Mouse (Mus musculus): Measurements from ENCODE around the gene Spon2. TPM values are rescaled to one million over a fixed set of nuclear protein-coding genes. Genes with fewer than 3 reads are reported as not detected.
A peak's percentile ranks its signal among the peaks of the same experiment; 100 is the strongest.

Spon2 gene
- polyA plus RNA-seq, 1 experiment: 3.8 TPM

DNA sequence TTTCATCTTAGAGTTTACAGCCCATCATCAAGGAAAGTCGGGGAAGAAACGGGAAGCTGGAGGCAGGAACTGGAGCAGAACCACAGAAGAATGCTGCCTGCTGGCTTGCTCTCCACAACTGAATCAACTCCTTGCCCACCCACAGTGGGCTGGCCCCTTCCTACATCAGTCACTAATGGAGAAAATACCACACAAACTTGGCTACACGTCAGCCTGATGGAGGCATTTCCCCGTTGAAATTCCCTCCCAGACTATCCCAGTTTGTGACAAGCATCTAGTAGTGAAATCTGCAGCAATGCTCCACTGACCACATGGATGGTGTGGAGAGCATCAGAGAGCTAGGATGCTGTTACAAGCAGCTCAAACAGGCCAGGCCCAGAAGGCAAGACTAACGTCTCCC is 14.5 kb upstream of the Spon2 start:
- TF ChIP-seq CTCF (IDR thresholded peaks at IDR 0.05; ENCODE audit: borderline replicate concordance, extremely low read depth, insufficient read depth, insufficient read length) (no peak), POLR2A (IDR thresholded peaks at IDR 0.05; ENCODE audit: borderline replicate concordance, extremely low read depth, insufficient read depth, insufficient read length, poor library complexity, severe bottlenecking) (no peak)
- DNase-seq (ENCODE audit: low read depth): no peak

GRCm38 (mm10) chr5:33230285-33230684 is 12.0 kb upstream of the Spon2 start:
- TF ChIP-seq POLR2A (IDR thresholded peaks at IDR 0.05; ENCODE audit: borderline replicate concordance, extremely low read depth, insufficient read depth, insufficient read length, poor library complexity, severe bottlenecking) (no peak), CTCF (IDR thresholded peaks at IDR 0.05; ENCODE audit: borderline replicate concordance, extremely low read depth, insufficient read depth, insufficient read length) (no peak)
- DNase-seq (ENCODE audit: low read depth): peak; percentile 57

GRCm38 (mm10) chr5:33228428-33228827 is 10.2 kb upstream of the Spon2 start:
- TF ChIP-seq CTCF (IDR thresholded peaks at IDR 0.05; ENCODE audit: borderline replicate concordance, extremely low read depth, insufficient read depth, insufficient read length) (no peak), POLR2A (IDR thresholded peaks at IDR 0.05; ENCODE audit: borderline replicate concordance, extremely low read depth, insufficient read depth, insufficient read length, poor library complexity, severe bottlenecking) (no peak)
- DNase-seq (ENCODE audit: low read depth): no peak

DNA sequence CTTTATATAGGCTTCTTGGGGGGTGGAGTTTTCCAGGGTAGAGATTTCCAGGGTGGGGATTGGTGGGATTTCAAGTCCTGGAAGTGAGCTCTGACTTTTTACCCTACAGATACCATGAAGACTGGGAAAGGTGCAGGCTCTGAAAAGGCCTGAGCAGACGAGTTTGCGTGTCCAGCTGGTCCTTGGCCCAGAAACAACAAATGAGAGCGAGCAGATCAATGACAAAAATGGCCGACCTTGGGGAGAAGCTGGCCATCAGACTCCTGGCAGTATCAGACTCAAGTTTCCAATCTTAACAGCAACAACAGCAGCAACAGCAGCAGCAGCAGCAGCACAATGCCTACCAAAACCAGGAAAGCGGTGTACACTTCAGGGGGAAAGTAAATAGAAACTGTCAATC is 7.4 kb upstream of the Spon2 start:
- DNase-seq (ENCODE audit: low read depth): no peak
- no peak for TF ChIP-seq CTCF (IDR thresholded peaks at IDR 0.05; ENCODE audit: borderline replicate concordance, extremely low read depth, insufficient read depth, insufficient read length)

GRCm38 (mm10) chr5:33224491-33224890 is 6.2 kb upstream of the Spon2 start:
- no peak for TF ChIP-seq CTCF (IDR thresholded peaks at IDR 0.05; ENCODE audit: borderline replicate concordance, extremely low read depth, insufficient read depth, insufficient read length)
- no peak for TF ChIP-seq POLR2A (IDR thresholded peaks at IDR 0.05; ENCODE audit: borderline replicate concordance, extremely low read depth, insufficient read depth, insufficient read length, poor library complexity, severe bottlenecking)
- DNase-seq (ENCODE audit: low read depth): no peak

- DNase-seq (ENCODE audit: low read depth): no peak
- TF ChIP-seq CTCF (IDR thresholded peaks at IDR 0.05; ENCODE audit: borderline replicate concordance, extremely low read depth, insufficient read depth, insufficient read length) (no peak), POLR2A (IDR thresholded peaks at IDR 0.05; ENCODE audit: borderline replicate concordance, extremely low read depth, insufficient read depth, insufficient read length, poor library complexity, severe bottlenecking) (no peak)
Observed at GRCm38 (mm10) chr5:33222841-33223744, 4.8 kb upstream of the Spon2 start.

DNA sequence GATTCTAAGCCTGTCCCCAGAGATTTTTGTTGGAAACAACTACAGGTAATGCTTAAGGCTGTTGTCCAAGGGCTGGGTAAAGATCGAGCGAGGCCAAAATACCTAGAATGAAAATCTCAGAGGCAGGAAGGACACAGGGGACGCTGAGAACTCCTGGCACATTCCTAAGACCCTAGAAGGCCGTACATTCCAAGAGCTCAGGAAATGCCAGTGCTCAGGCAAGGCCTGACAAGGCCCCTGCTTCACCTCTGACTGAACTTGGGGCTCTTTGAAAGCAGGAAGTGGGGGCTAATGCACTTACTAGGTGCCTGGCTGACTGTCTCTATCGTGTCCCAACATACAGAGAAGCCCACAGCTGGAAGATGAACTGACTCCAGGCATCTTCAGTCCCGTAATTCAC is 4.1 kb upstream of the Spon2 start:
- no peak for DNase-seq (ENCODE audit: low read depth)
- no peak for TF ChIP-seq POLR2A (IDR thresholded peaks at IDR 0.05; ENCODE audit: borderline replicate concordance, extremely low read depth, insufficient read depth, insufficient read length, poor library complexity, severe bottlenecking)
- TF ChIP-seq CTCF (IDR thresholded peaks at IDR 0.05; ENCODE audit: borderline replicate concordance, extremely low read depth, insufficient read depth, insufficient read length): no peak

- DNase-seq (ENCODE audit: low read depth): no peak
- TF ChIP-seq POLR2A (IDR thresholded peaks at IDR 0.05; ENCODE audit: borderline replicate concordance, extremely low read depth, insufficient read depth, insufficient read length, poor library complexity, severe bottlenecking) (no peak), CTCF (IDR thresholded peaks at IDR 0.05; ENCODE audit: borderline replicate concordance, extremely low read depth, insufficient read depth, insufficient read length) (no peak)
Observed at GRCm38 (mm10) chr5:33220350-33221044, 2.2 kb upstream of the Spon2 start.

- no peak for DNase-seq (ENCODE audit: low read depth)
- TF ChIP-seq CTCF (IDR thresholded peaks at IDR 0.05; ENCODE audit: borderline replicate concordance, extremely low read depth, insufficient read depth, insufficient read length) (no peak), POLR2A (IDR thresholded peaks at IDR 0.05; ENCODE audit: borderline replicate concordance, extremely low read depth, insufficient read depth, insufficient read length, poor library complexity, severe bottlenecking) (no peak)
Observed at GRCm38 (mm10) chr5:33219831-33220230, 1.6 kb upstream of the Spon2 start.

DNA sequence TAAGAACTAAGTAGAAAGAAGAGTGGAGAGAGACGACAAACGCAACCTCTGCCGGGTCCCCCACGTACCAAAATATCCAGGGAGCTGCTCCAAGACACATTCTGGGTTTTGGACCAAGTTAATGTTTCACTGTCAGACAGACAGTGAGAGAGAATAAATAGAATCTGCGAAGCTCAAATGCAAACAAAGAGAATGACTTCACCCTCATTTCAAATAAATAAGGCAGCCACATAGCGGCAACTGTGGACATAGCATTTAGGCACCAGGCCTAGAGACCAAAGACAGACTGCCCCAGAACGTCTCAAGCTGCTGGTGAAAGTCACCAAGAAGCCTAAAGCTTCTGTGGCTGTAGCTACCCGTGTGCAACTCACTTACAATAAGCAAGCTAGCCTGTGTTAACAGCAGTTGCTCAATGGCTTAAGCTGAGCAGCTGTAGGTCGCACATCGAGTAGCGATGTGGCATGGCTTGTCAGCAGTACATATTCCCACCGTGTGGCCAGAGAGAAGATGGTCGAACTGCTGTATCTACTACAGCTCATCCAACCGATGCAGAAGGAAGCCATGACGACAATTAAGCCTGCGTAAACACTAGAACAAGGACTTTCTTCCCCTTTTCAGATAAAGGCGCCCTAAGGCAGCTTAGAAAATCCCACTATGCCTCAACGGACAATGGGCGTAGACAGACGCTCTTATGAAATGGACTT is 643 bp upstream of the Spon2 start:
- TF ChIP-seq CTCF (IDR thresholded peaks at IDR 0.05; ENCODE audit: borderline replicate concordance, extremely low read depth, insufficient read depth, insufficient read length): no peak
- TF ChIP-seq POLR2A (IDR thresholded peaks at IDR 0.05; ENCODE audit: borderline replicate concordance, extremely low read depth, insufficient read depth, insufficient read length, poor library complexity, severe bottlenecking): no peak
- no peak for DNase-seq (ENCODE audit: low read depth)

DNA sequence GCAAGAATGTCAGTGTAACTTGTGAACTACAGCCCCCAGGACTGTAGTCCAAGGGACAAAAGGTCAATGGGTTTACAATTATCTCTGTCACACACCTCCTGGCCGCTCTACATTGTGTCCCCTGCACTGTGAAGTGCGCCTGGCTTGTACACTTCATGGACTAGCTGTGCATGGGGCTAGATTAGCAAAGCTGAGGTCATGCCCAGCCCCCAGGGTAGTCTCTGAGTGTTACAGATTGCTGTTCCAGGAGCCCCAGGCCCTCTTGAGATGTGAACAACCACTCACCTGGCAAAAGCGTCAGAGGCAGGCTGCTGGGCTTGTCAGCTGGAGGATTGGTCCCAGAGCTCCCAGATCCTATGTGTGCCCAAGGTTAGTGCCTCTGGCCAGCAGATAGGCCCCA is 592 bp downstream of the Spon2 start:
- DNase-seq (ENCODE audit: low read depth): no peak
- TF ChIP-seq POLR2A (IDR thresholded peaks at IDR 0.05; ENCODE audit: borderline replicate concordance, extremely low read depth, insufficient read depth, insufficient read length, poor library complexity, severe bottlenecking): no peak
- TF ChIP-seq CTCF (IDR thresholded peaks at IDR 0.05; ENCODE audit: borderline replicate concordance, extremely low read depth, insufficient read depth, insufficient read length): no peak

All from brain, embryonic 14.5 days (tissue).